Mouse (Mus musculus) embryonic facial prominence, embryonic 11.5 days (tissue): ENCODE data around the gene Ascl1. TPM values are rescaled to one million over a fixed set of nuclear protein-coding genes. Genes with fewer than 3 reads are reported as not detected.

Experiments
- ATAC-seq: fragments of 200-750 bp; cut with Nextera tagmentation; replicated peaks from 2 replicates; pipeline ENCODE4 v1.8.0; 2017; ENCODE audit warnings: low read depth; ENCODE audit not compliant: insufficient number of reproducible peaks, low FRiP score, low TSS enrichment
- DNase-seq: peaks from one replicate; pipeline ENCODE4 v3.0.0-alpha.2; 2015; ENCODE audit warnings: low spot score
- H3K27ac ChIP-seq: fragments of 300-500 bp; sonication (generic); replicated peaks from 2 replicates; pipeline ENCODE4 v1.5.1; 2014; ENCODE audit warnings: mild to moderate bottlenecking, low read depth, low read length, control low read depth
- H3K27me3 ChIP-seq: fragments of 300-500 bp; sonication (generic); 2 replicates; pipeline ENCODE4 v1.6.1; 2014; ENCODE audit warnings: mild to moderate bottlenecking, low read length, moderate library complexity, mixed read lengths; ENCODE audit not compliant: control insufficient read depth, insufficient read depth
- H3K36me3 ChIP-seq: fragments of 300-500 bp; sonication (generic); replicated peaks from 2 replicates; pipeline ENCODE4 v1.6.1; 2014; ENCODE audit warnings: low read depth, mild to moderate bottlenecking, low read length, moderate library complexity, mixed read lengths; ENCODE audit not compliant: control insufficient read depth, insufficient read depth
- H3K4me1 ChIP-seq: fragments of 300-500 bp; sonication (generic); 2 replicates; pipeline ENCODE4 v1.6.1; 2014; ENCODE audit warnings: low read length, mixed read lengths; ENCODE audit not compliant: control insufficient read depth, insufficient read depth
- H3K4me2 ChIP-seq: fragments of 300-500 bp; sonication (generic); 2 replicates; pipeline ENCODE4 v1.6.1; 2014; ENCODE audit warnings: low read depth, mild to moderate bottlenecking, control low read depth, low read length, moderate library complexity
- H3K4me3 ChIP-seq: fragments of 300-500 bp; sonication (generic); 2 replicates; pipeline ENCODE4 v1.5.1; 2014; ENCODE audit warnings: low read depth, low read length, control low read depth
- H3K9ac ChIP-seq: fragments of 300-500 bp; sonication (generic); replicated peaks from 2 replicates; pipeline ENCODE4 v1.6.1; 2014; ENCODE audit warnings: mild to moderate bottlenecking, control low read depth, low read length
- H3K9me3 ChIP-seq: fragments of 300-500 bp; sonication (generic); replicated peaks from 2 replicates; pipeline ENCODE4 v1.6.1; 2016; ENCODE audit warnings: mild to moderate bottlenecking, low read length, inconsistent platforms, mixed read lengths; ENCODE audit not compliant: control insufficient read depth
- WGBS: fragments of 180-500 bp; shearing (Covaris S2); extraction: QIAGEN DNeasy Blood & Tissue Kit; methylation state at CpG from one replicate; pipeline ENCODE4 v1.1.7; 2014; 5-methylcytosine and 5-hydroxymethylcytosine counted together
- polyA plus RNA-seq: library from polyadenylated mRNA; unstranded; fragments of >200 nt; fragmentation: Nextera tagmentation; extraction: Ambion mirVana; gene quantifications from 2 replicates; pipeline ENCODE4 v1.2.1, GENCODE M21; 2014

The Ascl1 gene
- polyA plus RNA-seq, 1 experiment from 2014 or later, result 10.6 TPM

- no peak overlapping the region for H3K4me2 ChIP-seq
- no peak overlapping the region for H3K4me3 ChIP-seq
- no peaks in the 10 kb centered on the region for H3K4me1 ChIP-seq
- ATAC-seq (no peak), DNase-seq (no peak)
- no peaks in the 10 kb centered on the region for H3K27me3 ChIP-seq
- H3K9me3 ChIP-seq, result no peaks in the 10 kb centered on the region
- H3K9ac ChIP-seq, result no peak overlapping the region
- H3K27ac ChIP-seq, result no peak overlapping the region
- 48% methylated on average over 2 of the region's 2 CpGs for WGBS
- H3K36me3 ChIP-seq, result no peaks in the 10 kb centered on the region
Observed at GRCm38 (mm10) chr10:87474971-87475370, 18.5 kb downstream of the Ascl1 start.

- no peaks in the 10 kb centered on the region for H3K9me3 ChIP-seq
- WGBS, result 64% methylated on average over 10 of the region's 10 CpGs
- H3K4me3 ChIP-seq, result no peak overlapping the region
- DNase-seq, result no peak
- no peak overlapping the region for H3K9ac ChIP-seq
- no peak overlapping the region for H3K27ac ChIP-seq
- H3K4me1 ChIP-seq, result no peaks in the 10 kb centered on the region
- H3K27me3 ChIP-seq, result no peaks in the 10 kb centered on the region
- no peak for ATAC-seq
- no peaks in the 10 kb centered on the region for H3K36me3 ChIP-seq
- H3K4me2 ChIP-seq, result no peak overlapping the region
Observed at GRCm38 (mm10) chr10:87473475-87474131, 19.9 kb downstream of the Ascl1 start.

GRCm38 (mm10) chr10:87450777-87451176 lies 42.7 kb downstream of the Ascl1 start:
- Histone ChIP-seq H3K4me3 (no peak overlapping the region), H3K4me2 (no peak overlapping the region), H3K36me3 (no peaks in the 10 kb centered on the region), H3K27me3 (no peaks in the 10 kb centered on the region), H3K9ac (no peak overlapping the region), H3K27ac (no peak overlapping the region), H3K4me1 (no peaks in the 10 kb centered on the region), H3K9me3 (no peaks in the 10 kb centered on the region)
- ATAC-seq, result no peak
- no peak for DNase-seq
- WGBS, result 85% methylated on average over 3 of the region's 3 CpGs

GRCm38 (mm10) chr10:87449368-87449767 lies 44.1 kb downstream of the Ascl1 start:
- DNase-seq (no peak), ATAC-seq (no peak)
- no peak overlapping the region for H3K4me3 ChIP-seq
- H3K27ac ChIP-seq, result no peak overlapping the region
- no peaks in the 10 kb centered on the region for H3K27me3 ChIP-seq
- H3K4me2 ChIP-seq, result no peak overlapping the region
- no peaks in the 10 kb centered on the region for H3K36me3 ChIP-seq
- 75% methylated on average over 6 of the region's 6 CpGs for WGBS
- H3K9ac ChIP-seq, result no peak overlapping the region
- H3K9me3 ChIP-seq, result no peaks in the 10 kb centered on the region
- no peaks in the 10 kb centered on the region for H3K4me1 ChIP-seq

- no peaks in the 10 kb centered on the region for H3K9me3 ChIP-seq
- H3K4me2 ChIP-seq, result no peak overlapping the region; the same call in 1 of the 2 replicates
- no peak overlapping the region for H3K9ac ChIP-seq
- WGBS, result 48% methylated on average over 5 of the region's 5 CpGs
- H3K4me3 ChIP-seq, result no peak overlapping the region
- ATAC-seq (no peak), DNase-seq (no peak)
- no peaks in the 10 kb centered on the region for H3K27me3 ChIP-seq
- H3K27ac ChIP-seq, result no peak overlapping the region
- H3K36me3 ChIP-seq, result no peaks in the 10 kb centered on the region
- H3K4me1 ChIP-seq, result no peaks in the 10 kb centered on the region
Observed at GRCm38 (mm10) chr10:87448257-87448656, 45.2 kb downstream of the Ascl1 start.

GRCm38 (mm10) chr10:87447754-87448095 lies 45.7 kb downstream of the Ascl1 start:
- Histone ChIP-seq H3K36me3 (no peaks in the 10 kb centered on the region), H3K27ac (no peak overlapping the region), H3K9ac (no peak overlapping the region), H3K4me1 (no peaks in the 10 kb centered on the region), H3K27me3 (no peaks in the 10 kb centered on the region), H3K4me2 (peak overlapping the region; percentile 5; the same call in 1 of the 2 replicates), H3K4me3 (no peak overlapping the region), H3K9me3 (no peaks in the 10 kb centered on the region)
- 0% methylated on average over 9 of the region's 9 CpGs for WGBS
- ATAC-seq (peak; percentile 98), DNase-seq (peak; percentile 83)

- Histone ChIP-seq H3K36me3 (no peaks in the 10 kb centered on the region), H3K27ac (no peak overlapping the region), H3K9me3 (no peaks in the 10 kb centered on the region), H3K4me2 (peak overlapping the region; percentile 5; the same call in 1 of the 2 replicates), H3K9ac (no peak overlapping the region), H3K27me3 (no peaks in the 10 kb centered on the region), H3K4me1 (no peaks in the 10 kb centered on the region), H3K4me3 (no peak overlapping the region)
- ATAC-seq (no peak), DNase-seq (no peak)
- 22% methylated on average over 13 of the region's 13 CpGs for WGBS
Observed at GRCm38 (mm10) chr10:87446829-87447753, 46.4 kb downstream of the Ascl1 start.
